Mouse (Mus musculus) neural tube, embryonic 15.5 days (tissue): ENCODE measurements at regions not wholly inside any gene's neighbourhood (a gene's known extent, or its start where the extent isn't known, plus 50 kb on each side); places are given as distances from the start of the nearest gene placed in this dataset.

Source experiments
- ATAC-seq: fragments of 200-750 bp; cut with Nextera tagmentation; 2 replicates; pipeline ENCODE4 v1.8.0; 2017; ENCODE audit warnings: mild to moderate bottlenecking, moderate TSS enrichment, moderate library complexity; ENCODE audit not compliant: low FRiP score
- H3K27ac ChIP-seq: fragments of 300-500 bp; sonication (generic); replicated peaks from 2 replicates; pipeline ENCODE4 v1.5.1; 2015; ENCODE audit warnings: mild to moderate bottlenecking, inconsistent platforms
- H3K27me3 ChIP-seq: fragments of 300-500 bp; sonication (generic); replicated peaks from 2 replicates; pipeline ENCODE4 v1.6.1; 2015; ENCODE audit warnings: inconsistent platforms
- H3K36me3 ChIP-seq: fragments of 300-500 bp; sonication (generic); 2 replicates; pipeline ENCODE4 v1.6.1; 2015; ENCODE audit warnings: inconsistent platforms
- H3K4me1 ChIP-seq: fragments of 300-500 bp; sonication (generic); 2 replicates; pipeline ENCODE4 v1.6.1; 2015; ENCODE audit warnings: inconsistent platforms
- H3K4me2 ChIP-seq: fragments of 300-500 bp; sonication (generic); 2 replicates; pipeline ENCODE4 v1.6.1; 2015; ENCODE audit warnings: inconsistent platforms, mild to moderate bottlenecking, moderate library complexity
- H3K4me3 ChIP-seq: fragments of 300-500 bp; sonication (generic); replicated peaks from 2 replicates; pipeline ENCODE4 v1.5.1; 2015; ENCODE audit warnings: mild to moderate bottlenecking, inconsistent platforms
- H3K9ac ChIP-seq: fragments of 300-500 bp; sonication (generic); replicated peaks from 2 replicates; pipeline ENCODE4 v1.6.1; 2015; ENCODE audit warnings: mild to moderate bottlenecking, inconsistent platforms
- H3K9me3 ChIP-seq: fragments of 300-500 bp; sonication (generic); replicated peaks from 2 replicates; pipeline ENCODE4 v1.6.1; 2016; ENCODE audit warnings: inconsistent platforms
- WGBS: fragments of 180-500 bp; shearing (Covaris S2); methylation state at CpG from one replicate; pipeline ENCODE4 v1.1.7; 2015; ENCODE audit warnings: mixed read lengths; 5-methylcytosine and 5-hydroxymethylcytosine counted together

GRCm38 (mm10) chr4:99574984-99575383 lies 81.1 kb upstream of the Foxd3 start:
- Histone ChIP-seq H3K9me3 (no peaks in the 10 kb centered on the region), H3K4me1 (peaks cover 17% of the 10 kb centered on the region), H3K27me3 (peaks cover 36% of the 10 kb centered on the region), H3K36me3 (no peaks in the 10 kb centered on the region), H3K9ac (no peak overlapping the region), H3K27ac (no peak overlapping the region), H3K4me3 (no peak overlapping the region), H3K4me2 (no peak overlapping the region)
- 19% methylated on average over 4 of the region's 4 CpGs for WGBS
- no peak for ATAC-seq

GRCm38 (mm10) chr4:99597781-99598180 lies 58.3 kb upstream of the Foxd3 start:
- no peak for ATAC-seq
- H3K9ac ChIP-seq: no peak overlapping the region

GRCm38 (mm10) chr4:99600741-99601140 lies 55.4 kb upstream of the Foxd3 start:
- H3K4me2 ChIP-seq: 0 out of 2 replicates have a peak overlapping the region, but pooled peaks have one; percentile 15
- H3K4me1 ChIP-seq: peaks cover 8% of the 10 kb centered on the region
- no peak overlapping the region for H3K4me3 ChIP-seq
- no peak overlapping the region for H3K27ac ChIP-seq
- ATAC-seq: no peak
- no peaks in the 10 kb centered on the region; the same call in 1 of the 2 replicates for H3K27me3 ChIP-seq
- no peaks in the 10 kb centered on the region for H3K36me3 ChIP-seq
- H3K9ac ChIP-seq: no peak overlapping the region
- 64% methylated on average over 10 of the region's 10 CpGs for WGBS
- no peaks in the 10 kb centered on the region for H3K9me3 ChIP-seq

More at GRCm38 (mm10) chr4:99597781-99598180, 58.3 kb upstream of the Foxd3 start:
- Histone ChIP-seq H3K27me3 (no peaks in the 10 kb centered on the region; the same call in 1 of the 2 replicates), H3K27ac (no peak overlapping the region), H3K36me3 (no peaks in the 10 kb centered on the region), H3K4me3 (no peak overlapping the region), H3K9me3 (no peaks in the 10 kb centered on the region), H3K4me2 (no peak overlapping the region), H3K4me1 (peaks cover 8% of the 10 kb centered on the region)
- 82% methylated on average over 5 of the region's 5 CpGs for WGBS

- Histone ChIP-seq H3K27me3 (no peaks in the 10 kb centered on the region; the same call in 1 of the 2 replicates), H3K9me3 (no peaks in the 10 kb centered on the region), H3K4me2 (peak overlapping the region; percentile 15; the same call in 1 of the 2 replicates), H3K36me3 (no peaks in the 10 kb centered on the region), H3K9ac (no peak overlapping the region), H3K4me1 (peaks cover 8% of the 10 kb centered on the region), H3K27ac (no peak overlapping the region), H3K4me3 (no peak overlapping the region)
- peak; percentile 87 for ATAC-seq
- WGBS: 34% methylated on average over 6 of the region's 6 CpGs
These were observed 54.6 kb upstream of the Foxd3 start for GRCm38 (mm10) chr4:99601463-99601862.
